8 mouse cellular contexts compared by ENCODE assay signal in the genomic region with DNA sequence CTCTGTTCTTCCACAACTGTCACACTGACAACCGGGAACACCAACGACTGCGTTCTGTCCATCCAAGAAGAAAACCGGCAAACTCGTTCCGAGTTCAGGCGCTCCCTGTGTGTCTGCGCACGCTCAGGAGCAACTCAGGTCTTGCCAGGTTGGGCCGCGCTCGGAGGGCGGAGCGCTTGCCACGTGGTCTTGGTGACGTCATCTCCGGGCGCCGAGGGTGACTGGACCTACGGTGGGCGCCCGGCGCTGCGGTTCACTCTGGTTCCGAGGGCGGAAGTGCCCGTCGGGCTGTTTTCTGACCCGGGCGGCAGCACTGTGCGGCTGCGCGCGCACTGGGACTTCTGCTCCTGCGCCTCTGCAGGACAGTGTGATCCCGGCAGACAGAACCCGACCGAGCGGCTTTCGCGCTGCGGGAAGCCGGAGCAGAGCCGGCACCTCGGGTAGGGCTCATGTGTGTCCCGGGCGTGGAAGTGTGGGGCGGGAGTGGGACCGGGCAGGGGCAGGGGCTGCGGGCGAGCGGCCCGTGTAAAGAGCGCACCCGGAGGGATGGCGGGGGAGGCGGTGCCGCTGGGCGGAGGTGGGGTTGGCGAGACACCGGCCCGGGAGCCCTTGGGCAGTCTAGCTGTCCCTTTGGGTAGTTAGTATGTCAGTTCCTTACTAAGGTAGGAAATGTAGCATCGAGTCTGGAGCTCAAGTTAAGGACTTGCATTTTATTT. TPM values are rescaled to one million over a fixed set of nuclear protein-coding genes. Genes with fewer than 3 reads are reported as not detected.
DNase-seq lines count a peak whose midpoint lies in the region; ATAC-seq lines count a peak whose summit lies in the region.

A gene (plus strand): TSS at position 214 of the 716 bp plus-strand sequence.

- under 1% methylated on average over 63 of the region's 63 CpGs for WGBS in heart, embryonic 14.5 days
- WGBS in liver, embryonic 13.5 days (ENCODE audit: insufficient replicate concordance), result under 1% methylated on average over 63 of the region's 63 CpGs
- under 1% methylated on average over 63 of the region's 63 CpGs for WGBS in stomach, embryonic 16.5 days

- H3K4me3 ChIP-seq in heart, embryonic 14.5 days (ENCODE audit: control insufficient read depth in 1 of 2, insufficient read depth in 1 of 2, low read depth in 1 of 2, low read length in 2 of 2), result peak within 1 kb of the TSS; percentile 87 to 90
- H3K4me3 ChIP-seq in liver, embryonic 13.5 days (replicated peaks), result peak within 1 kb of the TSS; percentile 84
- H3K4me3 ChIP-seq in stomach, embryonic 16.5 days (replicated peaks; ENCODE audit: low read length), result peak within 1 kb of the TSS; percentile 94

- H3K36me3 ChIP-seq in heart, embryonic 14.5 days (ENCODE audit: control insufficient read depth, insufficient read depth, low read length), result no peaks in the 10 kb centered on the region
- no peaks in the 10 kb centered on the region for H3K36me3 ChIP-seq in liver, embryonic 13.5 days
- no peaks in the 10 kb centered on the region for H3K36me3 ChIP-seq in stomach, embryonic 16.5 days (ENCODE audit: control insufficient read depth, insufficient read depth, low read length)

- peak within 1 kb of the TSS; percentile 93 for H3K4me2 ChIP-seq in heart, embryonic 14.5 days (ENCODE audit: low read length)
- peak within 1 kb of the TSS; percentile 88 for H3K4me2 ChIP-seq in liver, embryonic 13.5 days
- peak within 1 kb of the TSS; percentile 76 for H3K4me2 ChIP-seq in stomach, embryonic 16.5 days (ENCODE audit: low read depth, low read length)

- peak within 1 kb of the TSS; percentile 88 to 94 for H3K27ac ChIP-seq in heart, embryonic 14.5 days (replicated peaks in 1 of 2; ENCODE audit: control insufficient read depth in 1 of 2, insufficient read depth in 1 of 2, low read depth in 2 of 2, low read length in 2 of 2)
- H3K27ac ChIP-seq in liver, embryonic 13.5 days, result peak within 1 kb of the TSS; percentile 87
- peak within 1 kb of the TSS; percentile 96 for H3K27ac ChIP-seq in stomach, embryonic 16.5 days (ENCODE audit: low read length)

- H3K4me1 ChIP-seq in heart, embryonic 14.5 days (ENCODE audit: control insufficient read depth in 2 of 2, insufficient read depth in 2 of 2, low read length in 2 of 2), result peaks cover 6 to 19% of the 10 kb centered on the region in 2 experiments
- H3K4me1 ChIP-seq in liver, embryonic 13.5 days (replicated peaks), result peaks cover 26% of the 10 kb centered on the region
- peaks cover 16% of the 10 kb centered on the region for H3K4me1 ChIP-seq in stomach, embryonic 16.5 days (ENCODE audit: control insufficient read depth, insufficient read depth, low read length)

- H3K9ac ChIP-seq in heart, embryonic 14.5 days (ENCODE audit: low read length), result peak within 1 kb of the TSS; percentile 93
- peak within 1 kb of the TSS; percentile 83 for H3K9ac ChIP-seq in liver, embryonic 13.5 days
- H3K9ac ChIP-seq in stomach, embryonic 16.5 days (ENCODE audit: low read length), result peak within 1 kb of the TSS; percentile 93

- no peaks in the 10 kb centered on the region for H3K9me3 ChIP-seq in heart, embryonic 14.5 days (ENCODE audit: control insufficient read depth, low read length)
- H3K9me3 ChIP-seq in liver, embryonic 13.5 days (replicated peaks), result no peaks in the 10 kb centered on the region
- no peaks in the 10 kb centered on the region for H3K9me3 ChIP-seq in stomach, embryonic 16.5 days (replicated peaks; ENCODE audit: control insufficient read depth, low read length)

- no peaks in the 10 kb centered on the region for H3K27me3 ChIP-seq in heart, embryonic 14.5 days (ENCODE audit: control insufficient read depth, insufficient read depth, low read length)
- no peaks in the 10 kb centered on the region for H3K27me3 ChIP-seq in liver, embryonic 13.5 days
- H3K27me3 ChIP-seq in stomach, embryonic 16.5 days (ENCODE audit: control insufficient read depth, insufficient read depth, low read length), result no peaks in the 10 kb centered on the region

- peak; percentile 92 for DNase-seq in c-Kit-negative CD71-positive TER-119-positive erythroid progenitor cells, embryonic 14.5 days (ENCODE audit: low read depth, low spot score)
- peak; percentile 95 for DNase-seq in fibroblast of lung, adult 2 months (ENCODE audit: low read depth)
- peak; percentile 99 for DNase-seq in kidney, postnatal 14 days
- peak; percentile 97 for DNase-seq in liver, embryonic 13.5 days
- peak; percentile 100 for DNase-seq in neural tube, embryonic 10.5 days (ENCODE audit: extremely low spot score, low spot score)

- ATAC-seq in CD4-positive, CD25-positive, alpha-beta regulatory T cell, adult 4 months, result peak; percentile 94
- peak; percentile 96 for ATAC-seq in heart, embryonic 14.5 days (ENCODE audit: insufficient number of reproducible peaks, insufficient read depth, low FRiP score, low read depth)
- peak; percentile 97 for ATAC-seq in liver, embryonic 13.5 days (ENCODE audit: low read depth)
- ATAC-seq in stomach, embryonic 16.5 days (ENCODE audit: insufficient read depth, low FRiP score), result peak; percentile 98

RNA-seq across cellular contexts. Expression of the gene that starts here (rescaled TPM):
- 10 to 100 TPM; 54.0 to 68.1 TPM for polyA plus RNA-seq in CD4-positive, CD25-positive, alpha-beta regulatory T cell, adult 4 months (2017; shearing (Covaris generic))
- 23.9 and 27.9 TPM in 2 replicates for polyA plus RNA-seq in heart, embryonic 14.5 days (2014; fragmentation: Nextera tagmentation; extraction: Ambion mirVana)
- 26.5 and 28.1 TPM in 2 replicates for polyA plus RNA-seq in liver, embryonic 13.5 days (2015; fragmentation: Nextera tagmentation; extraction: Ambion mirVana)
- polyA plus RNA-seq in stomach, embryonic 16.5 days (2015; fragmentation: Nextera tagmentation; extraction: Ambion mirVana), result 43.5 and 53.0 TPM in 2 replicates

Comparison
In these comparisons a context has a peak if more than half of its experiments do, and no peak if none do; other contexts are left out.
1. Peak in every context shown above with its lines: DNase-seq, ATAC-seq, H3K4me3 ChIP-seq and H3K27ac ChIP-seq.